Mouse (Mus musculus): ENCODE results near the gene Chst13.

Gene Chst13

GRCm38 (mm10) chr6:90324991-90325390, at the start of gene Chst13:
Chst13 (minus strand) TSS chr6:90325185.
- in situ Hi-C loops (cut with MboI), result no loop called here

GRCm38 (mm10) chr6:90374647-90375046, 49.7 kb upstream of the Chst13 start:
- in situ Hi-C loops (cut with MboI), result no loop called here

GRCm38 (mm10) chr6:90369725-90370553, 45.0 kb upstream of the Chst13 start:
- in situ Hi-C loops (cut with MboI), result no loop called here

- in situ Hi-C loops (cut with MboI), result no loop called here
Observed at GRCm38 (mm10) chr6:90368976-90369724, 44.2 kb upstream of the Chst13 start, which contains the start of gene Zxdc. Zxdc (plus strand) TSS chr6:90369492.

DNA sequence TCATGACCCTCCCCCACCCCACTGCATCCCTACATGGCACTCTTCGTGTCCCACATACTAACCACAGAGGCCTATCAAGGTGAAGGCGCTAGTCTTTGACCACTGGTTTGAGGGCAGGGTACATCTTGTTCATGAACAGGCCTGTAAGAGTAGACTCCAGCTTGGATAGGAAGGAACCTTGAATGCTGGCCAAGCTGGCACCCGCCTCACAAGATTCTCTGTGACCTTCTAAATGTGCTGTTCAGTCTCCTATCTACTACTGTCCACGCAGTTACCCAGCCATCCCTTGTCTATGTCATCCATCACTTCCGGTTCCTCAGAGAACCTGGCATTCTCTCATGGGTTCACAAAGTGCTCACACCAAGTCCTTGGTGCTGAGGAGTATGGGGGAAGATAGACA, 38.3 kb upstream of the Chst13 start:
- in situ Hi-C loops (cut with MboI), result no loop called here

DNA sequence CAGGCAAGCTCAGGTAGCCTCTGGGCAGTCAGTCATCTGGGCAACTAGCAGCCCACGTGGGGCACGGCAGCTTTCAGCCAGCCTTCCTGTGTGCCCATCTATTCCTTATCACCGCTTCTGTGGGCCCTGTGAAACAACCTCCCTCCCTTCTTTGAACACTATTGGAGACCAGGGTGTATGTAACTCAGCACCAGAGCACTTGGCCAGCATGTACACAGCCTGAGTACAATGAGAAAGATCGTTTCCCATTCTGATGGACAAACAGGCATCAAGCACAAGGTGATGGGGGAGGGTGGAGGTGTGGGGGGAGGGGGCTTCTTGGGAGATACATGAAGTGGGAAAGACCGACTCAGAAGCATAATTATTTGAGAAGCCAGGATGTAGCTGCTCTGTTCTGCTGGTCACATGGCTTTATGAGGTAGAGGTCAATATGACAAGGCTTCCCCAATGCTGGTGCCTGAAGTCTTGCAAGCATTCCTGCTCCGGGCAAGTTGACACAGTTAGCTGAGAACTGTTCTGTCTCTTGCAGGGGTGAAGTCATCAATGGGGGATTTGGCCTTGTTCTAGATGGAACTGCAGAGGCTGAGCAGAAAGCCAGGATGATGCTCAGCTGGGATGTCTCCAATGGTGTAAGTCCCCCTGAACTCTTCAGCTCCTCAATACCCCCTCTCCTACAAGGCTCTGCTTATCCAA, 36.1 kb upstream of the Chst13 start:
- in situ Hi-C loops (cut with MboI), result no loop called here

- in situ Hi-C loops (cut with MboI), result no loop called here
Observed at GRCm38 (mm10) chr6:90360024-90360781, 35.2 kb upstream of the Chst13 start.

DNA sequence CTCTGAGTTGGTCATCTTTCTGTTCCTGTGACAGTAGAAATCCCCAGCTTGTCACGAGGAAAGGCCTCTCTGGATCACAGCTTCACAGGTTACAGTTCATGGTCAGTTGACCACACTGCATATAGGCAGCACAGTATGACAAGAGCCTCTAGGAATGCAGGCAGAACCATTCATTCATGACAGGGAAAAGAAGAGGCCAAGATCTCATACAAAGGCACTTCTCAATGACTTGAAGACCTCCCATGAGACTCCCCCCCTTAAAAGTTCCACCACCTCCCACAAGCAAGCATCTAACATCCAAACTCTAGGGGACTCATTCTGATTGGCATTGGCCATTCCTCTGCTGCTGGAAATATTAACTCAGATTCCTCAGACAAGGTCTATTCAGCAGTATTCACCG, 34.5 kb upstream of the Chst13 start:
- in situ Hi-C loops (cut with MboI), result no loop called here

DNA sequence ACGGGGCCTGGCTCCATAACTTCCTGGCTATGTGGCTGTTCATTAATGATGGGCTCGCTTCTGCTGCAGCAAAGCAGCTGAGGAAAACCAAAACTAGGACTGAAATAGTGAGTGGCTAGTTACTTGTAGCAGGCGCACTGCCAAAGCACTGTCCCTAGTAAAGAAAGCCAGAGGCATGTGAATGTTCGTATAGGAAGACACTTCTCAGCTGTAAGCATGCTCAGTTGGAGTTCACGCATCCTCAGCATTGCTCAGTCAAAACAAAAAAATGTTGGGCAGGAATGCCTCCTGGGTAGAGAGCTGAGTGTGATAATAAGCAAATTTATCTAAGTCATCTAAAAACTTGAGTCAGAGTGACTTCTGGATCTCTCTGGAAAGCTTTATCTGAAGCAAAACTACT, 33.2 kb upstream of the Chst13 start:
- in situ Hi-C loops (cut with MboI), result no loop called here

DNA sequence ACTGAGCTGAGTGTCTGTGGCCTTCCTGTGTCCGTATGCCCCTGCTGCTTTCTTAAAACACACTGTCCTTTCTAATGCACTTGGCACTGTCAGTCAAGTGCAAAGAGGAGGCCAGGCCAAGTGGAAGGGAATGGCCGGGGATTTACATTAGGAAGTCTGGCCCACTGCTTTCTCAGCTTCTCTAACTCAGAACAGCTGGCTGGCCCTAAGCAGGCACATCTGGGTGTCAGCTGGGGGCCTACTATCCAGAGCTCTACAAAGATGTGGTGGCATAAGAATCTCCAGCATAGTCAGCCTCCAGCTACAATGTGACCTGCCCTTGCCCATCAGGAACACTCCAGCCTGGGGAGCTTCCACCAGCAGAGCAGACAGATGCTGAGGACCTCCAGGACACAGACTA, 25.0 kb upstream of the Chst13 start:
- in situ Hi-C loops (cut with MboI), result no loop called here

DNA sequence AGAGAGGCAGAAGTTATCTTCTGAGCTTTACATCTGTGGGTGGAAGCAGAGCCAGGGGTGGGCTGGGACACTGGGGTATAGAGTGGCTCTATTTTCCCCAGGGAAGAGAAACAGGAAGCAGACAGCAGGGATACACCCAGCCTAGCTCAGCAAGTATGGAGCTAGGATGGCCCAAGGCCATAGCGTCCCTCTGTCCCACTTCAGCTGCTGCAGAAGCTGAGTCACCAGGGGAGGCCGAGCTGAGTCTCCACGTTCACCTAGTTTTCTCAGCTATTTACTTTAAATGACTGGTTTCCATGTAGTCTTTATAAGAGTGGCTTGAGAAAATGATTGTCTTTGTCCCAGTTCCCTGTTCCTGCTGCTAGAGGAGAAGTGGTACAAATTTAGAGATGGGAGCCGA, 23.5 kb upstream of the Chst13 start:
- in situ Hi-C loops (cut with MboI), result no loop called here

DNA sequence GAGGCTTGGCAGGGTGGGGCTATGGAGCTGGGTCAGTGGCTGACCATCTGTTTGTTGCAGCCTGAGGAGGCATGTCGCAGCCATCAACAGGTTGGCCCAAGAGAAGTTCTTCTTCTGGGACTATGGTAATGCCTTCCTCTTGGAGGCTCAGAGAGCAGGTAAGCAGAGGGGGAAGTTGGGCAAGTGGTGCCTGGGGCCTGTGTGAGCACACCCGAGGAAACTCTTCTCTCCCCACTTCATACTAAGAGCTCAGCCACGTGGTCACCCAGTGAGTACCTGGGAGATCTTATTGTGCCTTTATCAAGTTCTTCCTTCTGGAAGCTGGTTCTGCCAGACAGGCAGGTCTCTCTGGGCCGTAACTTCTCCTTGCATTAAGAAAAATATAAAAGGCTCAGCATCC, 22.2 kb upstream of the Chst13 start:
- in situ Hi-C loops (cut with MboI), result no loop called here

DNA sequence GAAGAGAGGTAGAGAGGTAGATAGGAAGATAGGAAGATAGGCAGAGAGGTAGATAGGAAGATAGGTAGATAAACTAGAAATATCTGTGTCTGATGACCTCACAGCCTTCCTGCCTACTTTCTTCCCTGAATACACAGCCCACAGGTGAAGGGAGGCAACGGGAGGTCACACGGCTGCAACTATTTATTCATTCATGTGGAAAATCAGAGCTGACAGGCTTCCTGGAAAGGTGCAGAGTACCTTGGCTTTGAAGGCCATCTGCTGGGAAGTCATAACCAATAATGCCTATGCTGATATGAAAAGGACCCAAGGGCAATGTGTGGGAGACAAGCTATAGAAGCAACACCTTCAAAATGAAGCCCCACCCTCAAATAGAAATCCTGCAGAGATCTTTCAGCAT, 17.4 kb upstream of the Chst13 start:
- in situ Hi-C loops (cut with MboI), result no loop called here

DNA sequence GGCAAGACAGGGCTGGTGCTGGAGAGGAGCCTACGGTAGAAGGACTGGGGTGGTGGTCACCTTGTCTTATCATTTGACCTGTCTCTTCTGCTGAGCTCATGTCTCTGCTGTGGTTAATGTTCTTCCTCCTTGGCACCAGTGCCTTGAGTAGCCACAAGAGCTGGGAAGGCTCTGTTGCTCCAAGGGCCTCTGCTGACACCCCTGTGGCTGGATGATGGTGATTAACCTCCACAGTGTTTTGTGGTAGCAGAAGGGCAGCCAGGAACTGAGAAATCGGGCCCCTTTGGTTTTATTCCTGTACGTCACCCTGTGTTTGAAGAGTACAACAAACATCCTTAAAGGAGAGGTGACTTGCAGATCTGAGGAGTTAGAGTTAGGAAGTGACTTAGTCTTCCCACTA, 9.3 kb upstream of the Chst13 start:
- in situ Hi-C loops (cut with MboI), result no loop called here

- in situ Hi-C loops (cut with MboI), result no loop called here
Observed at GRCm38 (mm10) chr6:90332561-90333425, 7.8 kb upstream of the Chst13 start, which contains the start of gene Uroc1. Uroc1 (plus strand) TSS chr6:90333284.

DNA sequence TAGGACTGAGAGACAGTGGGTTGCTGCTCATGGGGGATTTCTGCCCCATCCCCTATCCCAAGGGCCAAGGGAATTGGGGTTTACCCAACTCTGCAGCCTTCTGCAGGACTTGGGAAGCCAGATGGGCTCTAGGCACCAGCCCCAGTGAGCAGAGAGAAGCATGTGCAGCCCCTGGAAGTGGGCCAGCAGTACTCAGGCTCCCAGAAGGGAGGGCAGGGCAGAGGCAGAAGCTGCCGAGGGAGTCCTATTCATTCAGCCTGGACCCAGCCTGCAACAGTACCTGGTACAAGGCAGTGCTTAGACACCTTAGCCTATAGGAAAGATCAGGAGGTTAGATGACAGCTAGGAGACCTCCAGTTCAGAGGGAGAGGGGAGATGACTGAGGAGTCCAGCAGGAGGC, 5.0 kb upstream of the Chst13 start:
- in situ Hi-C loops (cut with MboI), result no loop called here

DNA sequence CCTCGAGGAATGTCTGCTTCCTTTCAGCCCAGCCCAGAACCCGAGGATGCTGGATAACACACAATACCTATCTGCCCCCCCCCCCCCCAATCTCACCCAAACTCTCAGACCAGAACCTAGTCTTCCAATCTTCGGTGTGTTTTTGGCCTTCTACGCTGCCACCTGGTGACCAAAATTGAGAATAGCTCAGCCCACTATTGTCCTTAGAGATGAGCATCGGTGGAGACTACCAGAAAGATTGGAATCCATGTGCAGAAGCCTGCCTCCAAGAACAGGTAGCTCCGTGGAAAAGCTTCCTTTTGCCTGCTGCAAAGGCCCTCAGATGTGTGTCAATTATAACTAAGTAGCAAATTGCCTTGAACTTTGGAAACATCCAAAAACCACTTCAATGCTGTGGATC, 2.7 kb upstream of the Chst13 start:
- in situ Hi-C loops (cut with MboI), result no loop called here

DNA sequence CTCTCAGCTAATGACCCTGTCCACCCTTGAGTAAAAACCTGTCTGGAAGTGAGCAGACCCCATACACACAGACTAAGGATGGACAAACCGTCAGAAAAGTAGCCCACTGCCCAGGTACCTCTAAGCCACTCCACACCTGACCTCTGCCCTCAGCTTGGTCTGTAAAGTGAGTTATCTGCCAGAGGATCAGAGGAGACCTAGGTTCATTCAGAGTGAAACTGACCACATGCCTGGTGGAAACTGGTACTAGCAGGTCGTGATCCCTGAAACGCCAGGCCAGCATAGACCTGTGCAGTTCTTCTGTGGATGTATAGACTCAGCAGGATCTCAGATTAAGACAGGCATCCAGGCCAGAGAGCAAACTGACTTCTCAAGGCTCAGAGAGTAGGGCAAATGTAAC, 522 bp downstream of the Chst13 start:
- in situ Hi-C loops (cut with MboI), result no loop called here

- in situ Hi-C loops (cut with MboI), result no loop called here
Observed at GRCm38 (mm10) chr6:90324026-90324425, 959 bp downstream of the Chst13 start.

DNA sequence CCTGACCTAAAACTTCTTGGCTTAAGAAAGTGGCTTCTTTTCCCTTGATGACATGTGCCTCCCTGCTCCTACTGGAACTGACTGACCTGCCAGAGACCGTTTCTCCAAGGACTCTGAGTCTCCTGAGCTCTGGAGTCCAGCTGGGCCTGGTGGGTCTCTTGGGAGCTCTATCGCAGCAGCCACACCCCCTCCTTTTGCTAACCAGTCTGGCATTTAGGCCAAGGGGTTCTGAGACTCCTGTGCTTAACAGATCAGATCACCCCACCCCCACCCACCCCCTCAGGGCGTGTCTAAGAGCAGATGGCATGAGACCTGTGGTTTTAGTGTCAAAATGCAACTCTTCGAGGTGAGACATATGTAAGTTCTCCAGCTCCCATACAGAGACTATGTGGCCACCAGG, 3.2 kb downstream of the Chst13 start:
- in situ Hi-C loops (cut with MboI), result no loop called here

- in situ Hi-C loops (cut with MboI), result no loop called here
Observed at GRCm38 (mm10) chr6:90320429-90320828, 4.6 kb downstream of the Chst13 start.
